Mouse (Mus musculus): ENCODE data around the gene Ces1e. TPM values are rescaled to one million over a fixed set of nuclear protein-coding genes. Genes with fewer than 3 reads are reported as not detected.

The Ces1e gene
- total RNA-seq (2023; ENCODE audit: inconsistent age): not detected in 4 replicates

GRCm38 (mm10) chr8:93229446-93229845 lies at the start of gene Ces1e:
TSS of gene Ces1e (minus strand) at chr8:93229619.

GRCm38 (mm10) chr8:93197685-93198525 lies 31.5 kb downstream of the Ces1e start, which contains the start of gene Ces1d:
TSS of gene Ces1d (minus strand) at chr8:93197838.

Other genes with a start within 250 kb of the Ces1e start
- gene Ces1a, start 181.4 kb downstream of the Ces1e start, total RNA-seq (2023; ENCODE audit: inconsistent age): not detected in 4 replicates
- not detected in 4 replicates for gene Ces1b, start 149.6 kb downstream of the Ces1e start, total RNA-seq (2023; ENCODE audit: inconsistent age)
- gene Ces1c, start 98.3 kb downstream of the Ces1e start, total RNA-seq (2023; ENCODE audit: inconsistent age): not detected in 4 replicates
- not detected in 4 replicates for gene Ces1d, start 31.8 kb downstream of the Ces1e start, total RNA-seq (2023; ENCODE audit: inconsistent age)
- not detected in 4 replicates for gene Ces1f, start 50.1 kb upstream of the Ces1e start, total RNA-seq (2023; ENCODE audit: inconsistent age)
- gene Ces1g, start 107.7 kb upstream of the Ces1e start, total RNA-seq (2023; ENCODE audit: inconsistent age): not detected in 4 replicates
- not detected in 4 replicates for gene Ces1h, start 150.1 kb upstream of the Ces1e start, total RNA-seq (2023; ENCODE audit: inconsistent age)

Measured in B cell, adult (primary cell).